Mouse (Mus musculus) C2C12 (cell line): ENCODE results near the gene Myh7.
"Not testable (repeated sequence)": the region's sequence is repeated elsewhere in the genome, so short reads cannot be mapped to it uniquely, and the experiment has no call there.

ENCODE experiments used
- CEBPB ChIP-seq: IDR thresholded peaks from one replicate; pipeline ENCODE4 v1.6.1; 2011; ENCODE audit warnings: low read depth, mild to moderate bottlenecking, control low read depth, moderate library complexity
- CTCF ChIP-seq: IDR thresholded peaks from one replicate; pipeline ENCODE4 v1.5.1; 2011; ENCODE audit not compliant: control insufficient read depth, insufficient read depth, insufficient read length
- MYOD1 ChIP-seq: IDR thresholded peaks from one replicate; pipeline ENCODE4 v1.6.1; 2011; ENCODE audit warnings: low read depth; ENCODE audit not compliant: control insufficient read depth, insufficient read length
- MYOG ChIP-seq: IDR thresholded peaks from one replicate; pipeline ENCODE4 v1.6.1; 2011; ENCODE audit not compliant: control insufficient read depth, insufficient read length; ENCODE audit errors: extremely low read depth
- USF1 ChIP-seq: IDR thresholded peaks from one replicate; pipeline ENCODE4 v1.6.1; 2011; ENCODE audit warnings: low read depth, mild to moderate bottlenecking, control low read depth, moderate library complexity

- not testable (repeated sequence) for TF ChIP-seq MYOG, CTCF, USF1, MYOD1, CEBPB
Measured at GRCm38 (mm10) chr14:54947008-54947407, 47.4 kb downstream of the Myh7 start.
